Mouse (Mus musculus) cerebellum, adult (tissue): Measurements from ENCODE around the gene Adcy4.

Experiments used
- ATAC-seq: cut with Nextera tagmentation; 2 replicates; pipeline ENCODE4 v1.9.2; 2017; ENCODE audit warnings: mild to moderate bottlenecking, moderate library complexity, mixed read lengths; ENCODE audit not compliant: insufficient number of reproducible peaks, low FRiP score, low TSS enrichment

Gene Adcy4

GRCm38 (mm10) chr14:55783958-55784235 is at the start of gene Adcy4:
Gene Adcy4, minus strand, starts transcription at chr14:55784095.
- ATAC-seq = no peak

- no peak for ATAC-seq
Observed at GRCm38 (mm10) chr14:55833126-55833525, 49.2 kb upstream of the Adcy4 start.

GRCm38 (mm10) chr14:55830331-55830730 is 46.4 kb upstream of the Adcy4 start:
- no peak for ATAC-seq

- ATAC-seq = no peak
Observed at GRCm38 (mm10) chr14:55829854-55830253, 46.0 kb upstream of the Adcy4 start.

- no peak for ATAC-seq
Observed at GRCm38 (mm10) chr14:55828716-55829263, 44.9 kb upstream of the Adcy4 start.

GRCm38 (mm10) chr14:55826551-55827340 is 42.9 kb upstream of the Adcy4 start:
- no peak for ATAC-seq

- ATAC-seq = no peak
Observed at GRCm38 (mm10) chr14:55826142-55826541, 42.2 kb upstream of the Adcy4 start.

GRCm38 (mm10) chr14:55825216-55826051 is 41.5 kb upstream of the Adcy4 start:
- no peak for ATAC-seq

GRCm38 (mm10) chr14:55824481-55825215 is 40.8 kb upstream of the Adcy4 start:
- no peak for ATAC-seq

GRCm38 (mm10) chr14:55824001-55824480 is 40.1 kb upstream of the Adcy4 start:
- no peak for ATAC-seq

GRCm38 (mm10) chr14:55822991-55823762 is 39.3 kb upstream of the Adcy4 start, which contains the start of gene Nfatc4:
Gene Nfatc4, plus strand, starts transcription at chr14:55823144.
- ATAC-seq = no peak

GRCm38 (mm10) chr14:55822435-55822990 is 38.6 kb upstream of the Adcy4 start:
- ATAC-seq = peak; percentile 75; the same call in 1 of the 2 replicates

- ATAC-seq = no peak
Observed at GRCm38 (mm10) chr14:55820576-55820975, 36.7 kb upstream of the Adcy4 start.

GRCm38 (mm10) chr14:55819845-55820405 is 36.0 kb upstream of the Adcy4 start:
- no peak for ATAC-seq

- no peak for ATAC-seq
Observed at GRCm38 (mm10) chr14:55815310-55815751, 31.4 kb upstream of the Adcy4 start.

- ATAC-seq = no peak
Observed at GRCm38 (mm10) chr14:55814885-55815284, 31.0 kb upstream of the Adcy4 start.

GRCm38 (mm10) chr14:55795380-55796163 is 11.7 kb upstream of the Adcy4 start:
- no peak for ATAC-seq

- ATAC-seq = no peak
Observed at GRCm38 (mm10) chr14:55793946-55794345, 10.1 kb upstream of the Adcy4 start.
